Mouse (Mus musculus) limb, embryonic 12.5 days (tissue): ENCODE measurements around the gene Ypel4. TPM values are rescaled to one million over a fixed set of nuclear protein-coding genes. Genes with fewer than 3 reads are reported as not detected.

Experiments
- ATAC-seq: fragments of 200-750 bp; cut with Nextera tagmentation; 2 replicates; pipeline ENCODE4 v1.8.0; 2017; ENCODE audit warnings: low read depth, moderate TSS enrichment; ENCODE audit not compliant: insufficient number of reproducible peaks, insufficient read depth, low FRiP score, low TSS enrichment
- H3K27ac ChIP-seq: fragments of 300-500 bp; sonication (generic); 2 replicates; pipeline ENCODE4 v1.5.1; 2016; ENCODE audit warnings: mild to moderate bottlenecking, moderate library complexity
- H3K27me3 ChIP-seq: fragments of 300-500 bp; sonication (generic); 2 replicates; pipeline ENCODE4 v1.6.1; 2016; ENCODE audit warnings: mild to moderate bottlenecking, moderate library complexity
- H3K36me3 ChIP-seq: fragments of 300-500 bp; sonication (generic); 2 replicates; pipeline ENCODE4 v1.6.1; 2016; ENCODE audit warnings: mild to moderate bottlenecking, moderate library complexity
- H3K4me1 ChIP-seq: fragments of 300-500 bp; sonication (generic); replicated peaks from 2 replicates; pipeline ENCODE4 v1.6.1; 2016
- H3K4me2 ChIP-seq: fragments of 300-500 bp; sonication (generic); 2 replicates; pipeline ENCODE4 v1.6.1; 2016; ENCODE audit warnings: mild to moderate bottlenecking, moderate library complexity
- H3K4me3 ChIP-seq: fragments of 300-500 bp; sonication (generic); replicated peaks from 2 replicates; pipeline ENCODE4 v1.5.1; 2016; ENCODE audit warnings: mild to moderate bottlenecking
- H3K9ac ChIP-seq: fragments of 300-500 bp; sonication (generic); replicated peaks from 2 replicates; pipeline ENCODE4 v1.6.1; 2016; ENCODE audit warnings: mild to moderate bottlenecking, moderate library complexity
- H3K9me3 ChIP-seq: fragments of 300-500 bp; sonication (generic); 2 replicates; pipeline ENCODE4 v1.6.1; 2016; ENCODE audit warnings: mild to moderate bottlenecking, moderate library complexity
- WGBS: fragments of 180-500 bp; shearing (Covaris S2); methylation state at CpG from one replicate; pipeline ENCODE4 v1.1.7; 2016; 5-methylcytosine and 5-hydroxymethylcytosine counted together
- polyA plus RNA-seq: library from polyadenylated mRNA; unstranded; fragments of >200 nt; fragmentation: Nextera tagmentation; extraction: Ambion mirVana; gene quantifications from 2 replicates; pipeline ENCODE4 v1.2.1, GENCODE M21; 2016

The Ypel4 gene
- polyA plus RNA-seq, 1 experiment from 2014 or later: 13.9 TPM

GRCm38 (mm10) chr2:84714811-84715561 lies 18.9 kb upstream of the Ypel4 start, which contains the start of gene Zdhhc5:
Zdhhc5 (minus strand) TSS chr2:84715180.
- Histone ChIP-seq H3K4me3 (peak within 1 kb of the TSS; percentile 92), H3K27ac (peak within 1 kb of the TSS; percentile 95), H3K4me1 (peaks cover 13% of the 10 kb centered on the region), H3K9me3 (no peaks in the 10 kb centered on the region), H3K9ac (peak within 1 kb of the TSS; percentile 93), H3K4me2 (peak within 1 kb of the TSS; percentile 74), H3K27me3 (no peaks in the 10 kb centered on the region), H3K36me3 (peaks cover 11% of the 10 kb centered on the region)
- ATAC-seq: peak; percentile 94
- under 1% methylated on average over 102 of the region's 107 CpGs for WGBS

GRCm38 (mm10) chr2:84715562-84716361 lies 18.1 kb upstream of the Ypel4 start:
- Histone ChIP-seq H3K27ac (peak overlapping the region; percentile 95), H3K4me3 (peak overlapping the region; percentile 92), H3K4me2 (peak overlapping the region; percentile 74), H3K4me1 (peaks cover 13% of the 10 kb centered on the region), H3K9ac (peak overlapping the region; percentile 93), H3K36me3 (peaks cover 3% of the 10 kb centered on the region), H3K9me3 (no peaks in the 10 kb centered on the region), H3K27me3 (no peaks in the 10 kb centered on the region)
- ATAC-seq: peak; percentile 96
- under 1% methylated on average over 33 of the region's 33 CpGs for WGBS

GRCm38 (mm10) chr2:84716423-84717355 lies 17.2 kb upstream of the Ypel4 start:
- no peaks in the 10 kb centered on the region for H3K27me3 ChIP-seq
- peak overlapping the region; percentile 92 for H3K4me3 ChIP-seq
- H3K9ac ChIP-seq: peak overlapping the region; percentile 65
- H3K9me3 ChIP-seq: no peaks in the 10 kb centered on the region
- ATAC-seq: no peak
- H3K4me2 ChIP-seq: peak overlapping the region; percentile 74
- peaks cover 13% of the 10 kb centered on the region for H3K4me1 ChIP-seq
- 36% methylated on average over 9 of the region's 9 CpGs for WGBS
- peaks cover 7% of the 10 kb centered on the region; the same call in 1 of the 2 replicates for H3K36me3 ChIP-seq
- peak overlapping the region; percentile 90; the same call in 1 of the 2 replicates for H3K27ac ChIP-seq

GRCm38 (mm10) chr2:84717357-84717756 lies 16.5 kb upstream of the Ypel4 start:
- WGBS: 92% methylated on average over 4 of the region's 4 CpGs
- no peak overlapping the region for H3K9ac ChIP-seq
- H3K9me3 ChIP-seq: no peaks in the 10 kb centered on the region
- H3K27ac ChIP-seq: no peak overlapping the region
- no peak for ATAC-seq
- no peak overlapping the region for H3K4me2 ChIP-seq
- H3K4me1 ChIP-seq: peaks cover 11% of the 10 kb centered on the region
- peaks cover 13% of the 10 kb centered on the region; the same call in 1 of the 2 replicates for H3K36me3 ChIP-seq
- H3K4me3 ChIP-seq: no peak overlapping the region
- H3K27me3 ChIP-seq: no peaks in the 10 kb centered on the region

GRCm38 (mm10) chr2:84720718-84721117 lies 13.1 kb upstream of the Ypel4 start:
- no peak overlapping the region for H3K4me3 ChIP-seq
- no peaks in the 10 kb centered on the region for H3K27me3 ChIP-seq
- no peak overlapping the region for H3K4me2 ChIP-seq
- ATAC-seq: no peak
- no peak overlapping the region for H3K9ac ChIP-seq
- H3K27ac ChIP-seq: no peak overlapping the region
- no peaks in the 10 kb centered on the region; the same call in 1 of the 2 replicates for H3K4me1 ChIP-seq
- no peaks in the 10 kb centered on the region for H3K9me3 ChIP-seq
- peaks cover 41% of the 10 kb centered on the region for H3K36me3 ChIP-seq
- 86% methylated on average over 2 of the region's 2 CpGs for WGBS

GRCm38 (mm10) chr2:84721182-84721581 lies 12.7 kb upstream of the Ypel4 start:
- H3K4me3 ChIP-seq: no peak overlapping the region
- 81% methylated on average over 3 of the region's 3 CpGs for WGBS
- H3K27ac ChIP-seq: no peak overlapping the region
- H3K36me3 ChIP-seq: peaks cover 42% of the 10 kb centered on the region
- no peak overlapping the region for H3K4me2 ChIP-seq
- no peaks in the 10 kb centered on the region for H3K9me3 ChIP-seq
- no peak overlapping the region for H3K9ac ChIP-seq
- no peak for ATAC-seq
- no peaks in the 10 kb centered on the region for H3K27me3 ChIP-seq
- peaks cover 1% of the 10 kb centered on the region for H3K4me1 ChIP-seq

GRCm38 (mm10) chr2:84723856-84724255 lies 10.0 kb upstream of the Ypel4 start:
- no peak overlapping the region for H3K4me2 ChIP-seq
- 97% methylated on average over 14 of the region's 14 CpGs for WGBS
- H3K27me3 ChIP-seq: no peaks in the 10 kb centered on the region
- no peak for ATAC-seq
- no peak overlapping the region for H3K9ac ChIP-seq
- H3K4me3 ChIP-seq: no peak overlapping the region
- peaks cover 42% of the 10 kb centered on the region for H3K36me3 ChIP-seq
- peaks cover 7% of the 10 kb centered on the region for H3K4me1 ChIP-seq
- no peaks in the 10 kb centered on the region for H3K9me3 ChIP-seq
- H3K27ac ChIP-seq: no peak overlapping the region

- H3K4me2 ChIP-seq: no peak overlapping the region
- peaks cover 7% of the 10 kb centered on the region for H3K4me1 ChIP-seq
- ATAC-seq: no peak
- no peak overlapping the region for H3K9ac ChIP-seq
- H3K27ac ChIP-seq: no peak overlapping the region
- 90% methylated on average over 10 of the region's 10 CpGs for WGBS
- 0 out of 2 replicates have a peak overlapping the region, but pooled peaks have one; percentile 61 for H3K4me3 ChIP-seq
- no peaks in the 10 kb centered on the region for H3K27me3 ChIP-seq
- H3K36me3 ChIP-seq: peaks cover 42% of the 10 kb centered on the region
- no peaks in the 10 kb centered on the region for H3K9me3 ChIP-seq
These were observed 8.1 kb upstream of the Ypel4 start for GRCm38 (mm10) chr2:84725770-84726169.

GRCm38 (mm10) chr2:84726716-84727115 lies 7.1 kb upstream of the Ypel4 start:
- Histone ChIP-seq H3K36me3 (peaks cover 36% of the 10 kb centered on the region), H3K4me3 (peak overlapping the region; percentile 61), H3K9ac (peak overlapping the region; percentile 63), H3K9me3 (no peaks in the 10 kb centered on the region), H3K4me1 (peaks cover 7% of the 10 kb centered on the region), H3K4me2 (peak overlapping the region; percentile 92), H3K27ac (peak overlapping the region; percentile 53; the same call in 1 of the 2 replicates), H3K27me3 (no peaks in the 10 kb centered on the region)
- 0 out of 2 replicates have a peak, but pooled peaks have one; percentile 2 for ATAC-seq
- WGBS: 6% methylated on average over 9 of the region's 9 CpGs

GRCm38 (mm10) chr2:84727172-84727858 lies 6.5 kb upstream of the Ypel4 start, which contains the start of gene Clp1:
Clp1 (minus strand) TSS chr2:84727350.
- H3K4me3 ChIP-seq: peak within 1 kb of the TSS; percentile 61
- peak; percentile 95 for ATAC-seq
- peak within 1 kb of the TSS; percentile 62; the same call in 1 of the 2 replicates for H3K27ac ChIP-seq
- peaks cover 30% of the 10 kb centered on the region for H3K36me3 ChIP-seq
- H3K9ac ChIP-seq: peak within 1 kb of the TSS; percentile 63
- no peaks in the 10 kb centered on the region for H3K9me3 ChIP-seq
- peaks cover 7% of the 10 kb centered on the region for H3K4me1 ChIP-seq
- H3K4me2 ChIP-seq: peak within 1 kb of the TSS; percentile 92
- WGBS: under 1% methylated on average over 39 of the region's 39 CpGs
- no peaks in the 10 kb centered on the region for H3K27me3 ChIP-seq
